Mouse (Mus musculus) CH12F3 (cell line): ENCODE results near the gene Fto.

Experiments
- in situ Hi-C: fragments of 300-500 bp; cut with MboI; formaldehyde crosslinking; loops from 2 replicates; pipeline ENCODE4 v1.14.3; 2020; ENCODE audit warnings: low sequenced_read_pairs

Fto gene

GRCm38 (mm10) chr8:91312835-91313832, at the start of gene Fto, which contains the start of gene Rpgrip1l:
Gene Fto (plus strand): TSS chr8:91313525.
Gene Rpgrip1l (minus strand): TSS chr8:91313262.
- in situ Hi-C loops, result no loop called here

- in situ Hi-C loops, result no loop called here
These were observed 49.4 kb upstream of the Fto start for GRCm38 (mm10) chr8:91263939-91264338.

DNA sequence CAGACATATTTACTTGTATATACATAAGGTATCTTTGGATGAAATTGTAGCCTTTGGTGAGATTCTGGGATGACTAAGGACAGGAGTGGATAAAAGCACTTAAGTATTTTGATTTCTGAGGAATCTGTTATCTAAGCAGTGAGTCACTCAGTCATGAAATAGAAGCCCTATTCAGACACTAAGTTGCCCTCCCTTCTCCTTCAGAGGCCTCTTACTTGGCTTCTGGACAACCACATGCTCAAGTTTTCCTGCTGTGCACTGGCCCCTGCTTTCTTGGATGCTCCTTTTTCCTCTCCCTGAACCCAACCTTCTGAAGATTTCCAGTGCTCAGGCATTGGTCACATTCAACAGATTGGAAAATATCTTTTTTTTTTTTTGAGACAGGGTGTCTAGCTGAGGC, 48.8 kb upstream of the Fto start:
- in situ Hi-C loops, result no loop called here

DNA sequence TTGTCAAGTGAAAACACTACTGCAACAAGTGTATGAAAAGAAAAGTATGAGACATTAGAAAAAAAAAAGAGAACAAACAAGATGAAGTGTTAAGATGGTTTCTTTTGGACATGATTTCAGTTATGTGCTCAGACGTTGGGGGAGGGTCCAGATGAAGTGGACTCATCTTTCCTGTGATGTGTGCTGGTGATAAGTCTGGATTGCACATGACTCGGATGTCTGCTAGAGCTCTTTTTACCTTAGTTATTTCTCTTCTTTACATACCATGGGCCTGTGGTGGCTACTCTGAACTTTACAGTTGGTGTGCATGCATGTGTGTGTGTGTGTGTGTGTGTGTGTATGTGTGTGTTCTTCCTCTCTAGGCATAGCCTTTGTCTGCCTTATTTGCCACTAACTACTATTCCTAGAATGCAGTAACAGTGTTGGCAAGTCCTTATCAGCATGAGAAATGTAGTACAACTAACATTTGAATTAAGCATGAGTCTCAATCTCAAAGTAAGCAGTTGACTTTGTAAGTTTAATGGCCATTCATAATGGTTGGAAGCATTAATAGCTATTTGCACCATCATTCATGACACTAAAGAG, 43.9 kb upstream of the Fto start:
- in situ Hi-C loops, result no loop called here

DNA sequence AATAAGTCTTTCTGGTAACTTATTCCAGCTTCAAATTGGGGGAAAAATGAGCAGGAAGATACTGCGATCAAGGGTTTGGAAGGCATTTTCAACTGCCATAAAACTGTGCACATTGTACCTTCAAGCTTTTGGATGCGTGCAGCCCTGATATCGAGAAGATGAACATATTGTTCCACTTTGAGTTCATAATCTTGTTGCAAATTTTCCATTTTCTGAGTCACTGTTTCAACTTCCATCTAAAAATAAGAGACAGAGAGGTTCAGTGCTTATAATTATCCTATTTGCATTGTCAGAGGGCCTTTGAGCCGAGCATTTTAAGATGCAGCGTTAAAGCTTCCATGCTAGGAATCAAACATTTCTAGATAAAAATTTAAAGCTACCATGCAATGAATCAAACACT, 39.8 kb upstream of the Fto start:
- in situ Hi-C loops, result no loop called here

GRCm38 (mm10) chr8:91276337-91276736, 37.0 kb upstream of the Fto start:
- in situ Hi-C loops, result no loop called here

GRCm38 (mm10) chr8:91278060-91278459, 35.3 kb upstream of the Fto start:
- in situ Hi-C loops, result no loop called here

DNA sequence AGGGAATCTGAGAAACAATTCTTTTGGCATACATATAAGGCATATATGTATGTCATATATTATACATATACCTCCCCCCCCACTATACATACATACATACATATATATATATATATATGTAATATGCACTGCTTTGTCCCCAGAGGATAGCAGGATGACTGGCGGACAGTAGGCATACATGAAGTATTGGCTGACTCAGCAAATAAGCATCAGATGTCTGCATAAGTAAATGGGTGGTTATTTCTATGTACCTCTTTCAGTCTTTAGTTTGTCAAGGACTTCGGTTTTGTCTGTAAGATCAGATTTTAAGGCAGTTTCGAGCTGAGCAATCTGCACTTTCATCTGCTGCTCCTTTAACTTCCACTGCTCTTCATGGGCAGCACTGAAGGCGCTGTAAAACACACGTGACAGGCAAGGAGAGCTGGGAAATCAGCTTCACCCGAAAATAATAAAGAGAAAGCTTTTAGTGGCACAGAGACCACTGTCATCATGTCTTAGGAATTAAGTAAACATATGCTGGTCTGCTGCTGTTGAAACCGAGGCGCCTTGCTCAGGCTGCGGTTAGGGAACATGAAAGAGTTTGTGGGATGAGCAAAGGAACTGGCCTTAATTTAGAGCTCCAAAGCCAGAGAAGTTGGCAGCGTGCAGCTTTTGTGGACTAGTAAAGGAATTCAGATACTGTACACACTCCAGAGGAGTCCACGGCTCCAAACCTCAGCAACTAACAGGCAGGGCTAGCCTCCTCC, 32.7 kb upstream of the Fto start:
- in situ Hi-C loops, result no loop called here

DNA sequence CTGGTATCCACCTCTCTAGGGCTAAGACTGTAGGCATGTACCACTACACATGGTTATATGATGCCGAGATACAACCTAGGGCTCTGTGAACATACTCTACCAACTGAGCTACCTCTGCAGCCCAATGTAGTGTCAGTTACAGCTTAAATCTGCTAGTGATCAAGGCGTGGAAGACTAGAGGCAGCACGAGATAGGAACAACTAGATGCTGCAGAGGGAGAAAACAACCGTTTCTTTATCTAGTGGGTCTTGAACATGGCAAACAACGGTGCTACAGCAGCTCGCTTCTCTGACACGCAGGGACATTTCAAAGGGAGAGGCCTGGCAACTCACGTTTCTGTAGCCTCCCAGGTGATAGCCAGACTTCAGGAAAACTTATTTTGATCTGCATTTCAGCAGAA, 31.8 kb upstream of the Fto start:
- in situ Hi-C loops, result no loop called here

- in situ Hi-C loops, result no loop called here
These were observed 30.7 kb upstream of the Fto start for GRCm38 (mm10) chr8:91282655-91283054.

DNA sequence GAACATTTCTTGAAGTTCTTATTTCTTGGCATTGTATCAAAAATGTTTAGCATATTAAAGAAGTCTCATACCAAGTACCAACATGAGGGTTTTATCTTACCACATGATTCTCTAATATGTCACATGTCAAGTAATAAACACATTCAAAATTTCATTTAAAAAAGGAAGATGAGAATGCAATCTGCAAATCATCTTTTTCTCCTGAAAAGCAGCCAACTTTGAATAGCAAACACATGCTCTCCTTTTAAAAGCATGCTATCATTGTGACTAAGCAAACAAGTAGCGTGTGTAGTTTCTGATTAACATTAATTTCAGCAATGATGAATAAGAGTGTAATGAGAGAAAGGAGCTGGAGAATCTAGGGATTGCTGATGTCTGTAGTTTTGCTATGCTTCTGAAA, 29.5 kb upstream of the Fto start:
- in situ Hi-C loops, result no loop called here

GRCm38 (mm10) chr8:91286237-91286636, 27.1 kb upstream of the Fto start:
- in situ Hi-C loops, result no loop called here

DNA sequence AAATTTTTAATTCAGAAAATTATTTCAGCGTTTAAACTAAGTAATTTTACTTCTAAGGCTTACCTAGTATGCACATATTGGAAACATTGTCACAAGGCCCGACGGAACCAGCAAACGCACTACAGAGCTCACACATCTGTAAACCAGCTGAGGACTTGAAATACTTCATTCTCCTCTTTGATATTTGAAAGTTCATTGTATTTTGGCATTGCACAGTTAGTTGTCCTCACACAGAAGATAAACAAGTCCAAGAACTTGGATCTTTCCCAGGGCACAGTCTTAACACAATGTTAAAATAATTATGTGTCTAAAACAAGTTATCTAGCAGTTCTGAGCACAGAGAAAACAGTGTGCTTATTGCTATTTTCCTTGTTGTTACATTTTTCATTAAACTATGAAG, 22.7 kb upstream of the Fto start:
- in situ Hi-C loops, result no loop called here

DNA sequence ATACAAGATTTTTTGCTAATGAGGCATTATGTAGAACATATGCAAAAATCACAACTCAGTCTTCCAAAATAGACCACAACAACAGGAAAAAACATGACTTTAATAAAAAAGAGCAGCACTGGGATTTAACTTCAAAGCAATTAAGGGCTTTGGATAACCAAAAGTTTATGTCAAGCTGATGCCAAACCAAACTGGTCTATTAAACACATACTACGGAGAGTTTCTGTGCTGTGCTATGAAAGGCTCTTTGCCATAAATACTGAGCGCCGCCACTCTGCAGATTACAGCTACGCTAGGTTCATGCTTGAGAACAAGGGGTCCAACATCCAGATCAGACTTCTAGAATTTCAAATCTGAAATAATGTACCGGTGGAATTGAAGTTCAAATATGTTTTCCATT, 17.5 kb upstream of the Fto start:
- in situ Hi-C loops, result no loop called here

DNA sequence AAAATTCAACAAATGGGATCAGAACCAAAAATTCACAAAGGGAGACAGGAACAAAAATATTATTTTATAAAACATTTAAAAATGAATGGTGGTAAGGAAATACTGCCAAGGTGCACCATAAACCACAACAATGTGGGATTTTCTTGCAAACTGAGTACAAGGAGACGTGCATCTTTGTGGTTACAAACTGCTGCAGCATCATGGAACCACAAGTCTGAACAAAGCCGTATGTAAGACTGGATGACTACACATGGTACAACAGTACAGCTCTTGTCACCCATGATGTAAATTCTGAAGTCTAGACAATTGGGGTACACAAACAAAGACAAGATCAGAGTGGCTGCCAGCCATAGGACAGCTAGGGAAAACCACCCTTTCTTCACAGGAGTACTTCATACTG, 14.7 kb upstream of the Fto start:
- in situ Hi-C loops, result no loop called here

- in situ Hi-C loops, result no loop called here
These were observed 8.6 kb upstream of the Fto start for GRCm38 (mm10) chr8:91304481-91305386.

- in situ Hi-C loops, result no loop called here
These were observed 983 bp upstream of the Fto start for GRCm38 (mm10) chr8:91312342-91312741.

- in situ Hi-C loops, result no loop called here
These were observed 4.4 kb downstream of the Fto start for GRCm38 (mm10) chr8:91317567-91318227.

GRCm38 (mm10) chr8:91318938-91319729, 5.8 kb downstream of the Fto start:
- in situ Hi-C loops, result no loop called here
